Mouse (Mus musculus) heart, embryonic 15.5 days (tissue): ENCODE measurements around the gene Tmem72. TPM values are rescaled to one million over a fixed set of nuclear protein-coding genes. Genes with fewer than 3 reads are reported as not detected.

Experiments
- ATAC-seq: fragments of 200-750 bp; cut with Nextera tagmentation; replicated peaks from 2 replicates; pipeline ENCODE4 v1.8.0; 2017; ENCODE audit warnings: low read depth, moderate TSS enrichment; ENCODE audit not compliant: insufficient number of reproducible peaks, insufficient read depth, low FRiP score
- H3K27ac ChIP-seq: fragments of 300-500 bp; sonication (generic); 2 replicates; pipeline ENCODE4 v1.5.1; 2015; ENCODE audit warnings: mild to moderate bottlenecking, inconsistent platforms
- H3K27me3 ChIP-seq: fragments of 300-500 bp; sonication (generic); 2 replicates; pipeline ENCODE4 v1.6.1; 2015; ENCODE audit warnings: inconsistent platforms
- H3K36me3 ChIP-seq: fragments of 300-500 bp; sonication (generic); 2 replicates; pipeline ENCODE4 v1.6.1; 2015; ENCODE audit warnings: mild to moderate bottlenecking, inconsistent platforms
- H3K4me1 ChIP-seq: fragments of 300-500 bp; sonication (generic); replicated peaks from 2 replicates; pipeline ENCODE4 v1.6.1; 2015; ENCODE audit warnings: inconsistent platforms
- H3K4me2 ChIP-seq: fragments of 300-500 bp; sonication (generic); 2 replicates; pipeline ENCODE4 v1.6.1; 2015; ENCODE audit warnings: inconsistent platforms, mild to moderate bottlenecking, moderate library complexity
- H3K4me3 ChIP-seq: fragments of 300-500 bp; sonication (generic); 2 replicates; pipeline ENCODE4 v1.5.1; 2015; ENCODE audit warnings: mild to moderate bottlenecking, inconsistent platforms
- H3K9ac ChIP-seq: fragments of 300-500 bp; sonication (generic); 2 replicates; pipeline ENCODE4 v1.6.1; 2015; ENCODE audit warnings: mild to moderate bottlenecking, inconsistent platforms
- H3K9me3 ChIP-seq: fragments of 300-500 bp; sonication (generic); replicated peaks from 2 replicates; pipeline ENCODE4 v1.6.1; 2016; ENCODE audit warnings: inconsistent platforms
- WGBS: fragments of 180-500 bp; shearing (Covaris S2); methylation state at CpG from one replicate; pipeline ENCODE4 v1.1.7; 2015; ENCODE audit warnings: mixed read lengths; 5-methylcytosine and 5-hydroxymethylcytosine counted together
- polyA plus RNA-seq: library from polyadenylated mRNA; unstranded; fragments of >200 nt; fragmentation: Nextera tagmentation; extraction: Ambion mirVana; gene quantifications from 2 replicates; pipeline ENCODE4 v1.2.1, GENCODE M21; 2015

The Tmem72 gene
- polyA plus RNA-seq, 1 experiment from 2014 or later, result 0.04 TPM

DNA sequence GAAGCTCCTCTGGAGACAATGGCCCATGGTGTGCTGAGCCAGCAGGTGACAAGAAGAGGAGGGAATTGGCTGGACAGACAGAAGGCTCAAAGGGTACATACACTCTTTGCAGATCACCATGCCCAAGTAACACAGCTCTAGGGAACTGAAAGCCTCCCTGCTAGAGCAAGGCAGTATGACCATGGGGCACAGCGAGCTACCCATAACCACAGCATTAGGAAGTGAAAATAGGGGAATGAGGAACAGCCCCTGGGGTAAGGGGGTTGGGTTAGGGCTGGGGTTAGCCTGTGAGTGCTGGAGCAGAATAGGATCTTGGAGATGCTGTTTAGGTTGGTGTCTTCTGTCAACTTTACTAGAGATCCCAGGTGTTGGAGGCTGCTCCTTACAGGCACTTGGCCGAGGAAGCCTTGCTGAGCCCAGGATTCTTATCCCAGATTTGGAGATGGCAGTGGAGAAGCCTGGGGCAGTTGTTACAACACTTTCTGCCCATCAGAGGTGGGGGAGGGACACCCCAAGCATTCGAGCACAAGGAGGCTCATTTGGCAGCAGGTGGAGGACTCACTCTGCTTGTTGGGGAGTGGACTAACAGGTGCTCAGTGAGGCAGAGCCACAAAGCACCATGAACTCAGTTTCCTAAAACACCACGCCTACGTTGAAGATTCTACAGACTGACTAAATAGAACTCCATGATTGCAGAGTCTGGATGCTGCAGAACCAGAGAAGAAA lies 37.0 kb downstream of the Tmem72 start:
- H3K27me3 ChIP-seq, result no peaks in the 10 kb centered on the region
- ATAC-seq, result no peak
- no peak overlapping the region for H3K4me3 ChIP-seq
- peaks cover 19% of the 10 kb centered on the region for H3K4me1 ChIP-seq
- 30% methylated on average over 5 of the region's 5 CpGs for WGBS
- H3K4me2 ChIP-seq, result no peak overlapping the region
- H3K9me3 ChIP-seq, result no peaks in the 10 kb centered on the region
- no peaks in the 10 kb centered on the region for H3K36me3 ChIP-seq
- no peak overlapping the region for H3K27ac ChIP-seq
- H3K9ac ChIP-seq, result no peak overlapping the region

DNA sequence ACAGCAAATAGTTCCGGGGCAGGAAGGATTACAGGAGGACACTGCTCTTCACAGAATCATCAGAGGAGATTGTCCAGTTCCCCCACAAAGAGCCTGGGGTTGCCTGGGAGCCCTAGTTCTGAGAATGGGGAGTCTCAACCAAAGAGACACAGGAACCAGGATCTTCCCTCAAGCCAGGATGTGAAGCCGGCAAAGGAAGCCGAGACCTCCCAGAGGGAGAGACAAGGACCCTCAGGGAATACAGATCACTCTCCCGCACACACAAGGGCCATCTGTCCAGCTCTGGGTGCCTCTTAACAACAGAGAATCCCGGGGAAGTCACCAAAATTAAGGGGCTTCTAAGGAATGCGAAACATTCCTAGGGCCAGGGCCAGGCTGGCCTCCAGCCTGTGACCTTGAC lies 39.4 kb downstream of the Tmem72 start:
- Histone ChIP-seq H3K36me3 (no peaks in the 10 kb centered on the region), H3K27me3 (no peaks in the 10 kb centered on the region), H3K9ac (no peak overlapping the region), H3K4me1 (peaks cover 42% of the 10 kb centered on the region), H3K9me3 (no peaks in the 10 kb centered on the region), H3K4me3 (no peak overlapping the region), H3K27ac (no peak overlapping the region), H3K4me2 (no peak overlapping the region)
- WGBS, result 67% methylated on average over 6 of the region's 6 CpGs
- no peak for ATAC-seq

DNA sequence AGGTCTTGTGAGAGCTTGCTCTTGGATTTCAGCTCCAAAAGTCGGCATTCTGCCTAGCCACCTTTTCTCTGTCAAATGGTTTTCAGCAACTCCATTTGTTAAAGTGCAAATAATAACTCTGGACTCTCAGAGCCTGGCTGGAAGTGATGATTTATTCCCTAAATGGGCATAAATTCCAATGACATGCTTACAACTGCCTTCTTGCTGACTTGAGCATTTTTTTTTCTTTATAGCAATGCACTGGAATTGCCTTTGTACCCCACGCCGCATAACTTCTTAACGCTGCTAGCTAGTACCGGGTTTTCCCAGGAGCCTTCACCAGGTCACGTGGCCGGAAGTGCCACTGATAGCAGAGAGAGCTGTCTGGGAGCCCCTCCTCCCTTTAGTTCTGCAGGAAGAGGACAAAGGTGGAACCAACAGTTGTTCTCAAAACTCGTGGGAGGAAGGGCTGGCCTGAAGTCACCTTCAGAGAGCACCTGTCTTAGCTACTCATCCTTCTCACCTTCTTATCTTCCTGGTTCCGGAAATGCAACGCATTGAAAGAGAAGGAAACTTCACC lies 40.3 kb downstream of the Tmem72 start:
- no peaks in the 10 kb centered on the region for H3K27me3 ChIP-seq
- no peaks in the 10 kb centered on the region for H3K9me3 ChIP-seq
- H3K9ac ChIP-seq, result no peak overlapping the region
- H3K4me1 ChIP-seq, result peaks cover 49% of the 10 kb centered on the region
- no peak for ATAC-seq
- no peak overlapping the region for H3K27ac ChIP-seq
- 44% methylated on average over 10 of the region's 10 CpGs for WGBS
- H3K36me3 ChIP-seq, result no peaks in the 10 kb centered on the region
- H3K4me3 ChIP-seq, result no peak overlapping the region
- H3K4me2 ChIP-seq, result no peak overlapping the region; the same call in 1 of the 2 replicates

DNA sequence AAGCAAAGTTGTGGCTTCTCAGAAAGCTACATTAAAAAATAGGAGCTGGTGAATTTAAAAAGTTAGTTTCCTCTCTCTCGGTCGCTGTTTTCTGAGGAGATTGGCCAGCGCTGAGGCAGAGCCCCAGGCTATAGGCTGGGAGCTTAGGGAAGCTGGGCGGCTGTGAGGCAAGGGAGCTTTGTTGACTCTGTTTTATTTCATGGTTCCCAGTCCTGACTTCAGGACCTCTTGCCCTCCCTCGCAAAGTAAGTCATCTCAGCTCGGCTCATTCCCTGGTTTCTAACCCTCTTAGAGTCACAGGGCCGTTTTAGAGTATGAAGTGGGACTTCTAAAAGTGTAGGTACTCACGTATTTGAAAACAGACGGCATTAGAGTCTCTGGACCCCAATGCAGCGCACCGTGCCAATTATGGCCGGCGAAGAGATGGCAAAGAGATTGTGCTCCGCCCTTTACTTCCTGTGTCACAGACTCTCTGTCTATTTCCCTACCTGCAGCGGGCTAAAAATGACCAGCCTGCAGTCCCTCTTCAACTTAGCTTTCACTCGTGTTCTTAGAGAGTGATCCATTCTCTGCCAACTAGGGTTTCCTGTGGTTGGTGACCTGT lies 42.3 kb downstream of the Tmem72 start:
- Histone ChIP-seq H3K4me2 (peak overlapping the region; percentile 94), H3K9me3 (no peaks in the 10 kb centered on the region), H3K4me3 (peak overlapping the region; percentile 59), H3K27me3 (no peaks in the 10 kb centered on the region), H3K4me1 (peaks cover 55% of the 10 kb centered on the region), H3K9ac (peak overlapping the region; percentile 58), H3K36me3 (no peaks in the 10 kb centered on the region), H3K27ac (peak overlapping the region; percentile 78)
- no peak for ATAC-seq
- 24% methylated on average over 16 of the region's 16 CpGs for WGBS

DNA sequence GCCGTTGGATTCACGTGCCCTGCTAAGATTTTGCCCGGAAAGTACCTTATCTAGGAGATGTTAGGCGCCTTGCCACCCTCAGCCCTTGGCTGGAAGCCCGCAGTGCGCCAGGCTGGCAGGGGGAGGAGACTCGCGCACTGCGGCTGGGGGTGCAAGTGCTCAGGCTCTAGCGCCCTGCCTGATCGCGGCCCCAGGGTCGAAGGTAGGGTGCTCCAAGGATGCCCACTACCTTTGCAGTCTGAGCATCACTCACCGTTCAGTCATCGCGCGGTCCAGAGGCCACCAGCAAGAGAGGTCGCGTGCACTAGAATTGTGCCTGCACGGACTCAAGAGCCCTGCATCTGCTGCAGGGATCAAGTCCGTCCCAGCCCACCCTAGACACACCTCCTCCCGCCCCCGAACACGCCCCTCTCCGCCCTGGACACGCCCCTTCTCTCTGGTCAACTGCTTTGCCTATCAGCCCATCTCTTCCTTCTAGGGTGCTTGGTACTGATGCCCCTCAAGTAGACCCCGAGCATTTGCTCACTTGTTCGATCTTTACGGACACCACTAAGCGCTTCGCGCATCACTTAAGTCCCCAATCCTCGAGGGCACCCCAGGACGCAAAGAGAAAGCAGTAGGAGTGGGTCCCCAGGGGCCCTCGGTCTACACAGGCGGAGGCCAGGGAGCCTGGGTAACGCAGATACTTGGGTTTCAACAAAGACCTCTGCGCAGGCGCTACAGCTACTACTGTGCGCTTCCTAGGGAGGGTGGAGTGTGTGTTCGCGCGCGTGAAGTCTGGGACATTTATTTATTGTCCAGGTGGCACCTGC lies 43.0 kb downstream of the Tmem72 start, which contains the start of gene Rassf4:
Rassf4 (minus strand) TSS at position 482 of the 812 bp plus-strand sequence.
- H3K4me1 ChIP-seq, result peaks cover 55% of the 10 kb centered on the region
- peak; percentile 83 for ATAC-seq
- WGBS, result under 1% methylated on average over 44 of the region's 44 CpGs

DNA sequence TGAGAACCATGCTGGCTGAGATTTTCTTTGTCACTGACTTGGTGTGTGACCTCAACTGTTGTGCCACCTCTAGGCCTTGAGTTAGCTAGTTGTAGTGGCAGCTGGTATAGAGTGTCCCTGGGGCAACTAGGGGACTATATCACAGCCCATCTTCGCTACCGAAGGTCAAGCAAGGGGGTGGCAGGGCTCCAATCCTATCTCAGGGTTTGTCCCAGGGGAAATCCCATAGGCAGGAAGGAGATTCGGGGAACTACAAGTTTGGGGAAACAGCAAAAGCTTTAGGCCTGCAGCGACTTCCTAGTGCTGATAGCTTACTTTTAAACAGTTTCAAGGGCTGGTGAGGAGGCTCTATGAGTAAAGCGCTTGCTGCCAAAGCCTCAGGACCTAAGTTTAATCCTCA lies 44.4 kb downstream of the Tmem72 start:
- no peak overlapping the region for H3K9ac ChIP-seq
- no peak for ATAC-seq
- no peak overlapping the region for H3K27ac ChIP-seq
- no peak overlapping the region for H3K4me3 ChIP-seq
- 61% methylated on average over 5 of the region's 5 CpGs for WGBS
- H3K9me3 ChIP-seq, result no peaks in the 10 kb centered on the region
- peaks cover 55% of the 10 kb centered on the region for H3K4me1 ChIP-seq
- H3K36me3 ChIP-seq, result no peaks in the 10 kb centered on the region
- H3K27me3 ChIP-seq, result no peaks in the 10 kb centered on the region
- peak overlapping the region; percentile 94; the same call in 1 of the 2 replicates for H3K4me2 ChIP-seq

More for the DNA sequence above, 43.0 kb downstream of the Tmem72 start, which contains the start of gene Rassf4:
- H3K9ac ChIP-seq, result peak within 1 kb of the TSS; percentile 58
- H3K27me3 ChIP-seq, result no peaks in the 10 kb centered on the region
- peak within 1 kb of the TSS; percentile 78 for H3K27ac ChIP-seq
- H3K36me3 ChIP-seq, result no peaks in the 10 kb centered on the region
- peak within 1 kb of the TSS; percentile 94 for H3K4me2 ChIP-seq
- H3K4me3 ChIP-seq, result peak within 1 kb of the TSS; percentile 59
- H3K9me3 ChIP-seq, result no peaks in the 10 kb centered on the region

DNA sequence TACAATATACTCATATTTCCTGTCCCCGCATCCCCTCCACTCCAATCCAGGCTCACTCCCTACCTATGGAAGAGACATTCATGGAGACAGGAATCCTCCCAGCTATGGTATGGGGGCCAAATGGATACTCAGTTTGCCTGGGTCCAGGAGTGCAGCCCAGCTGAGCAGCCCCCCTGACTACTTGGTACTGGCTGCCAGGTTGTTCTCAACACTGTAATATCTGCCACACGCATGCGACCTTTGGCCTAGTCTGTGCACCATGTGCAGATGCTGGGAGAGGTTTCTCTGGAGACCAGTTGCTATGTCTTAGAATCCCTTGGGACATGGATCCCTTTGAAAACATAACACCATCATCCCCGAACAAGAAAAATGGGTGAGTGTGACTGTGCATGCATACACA lies 44.9 kb downstream of the Tmem72 start:
- Histone ChIP-seq H3K4me3 (no peak overlapping the region), H3K4me2 (no peak overlapping the region), H3K9me3 (no peaks in the 10 kb centered on the region), H3K27me3 (no peaks in the 10 kb centered on the region), H3K9ac (no peak overlapping the region), H3K36me3 (no peaks in the 10 kb centered on the region), H3K4me1 (peaks cover 54% of the 10 kb centered on the region), H3K27ac (no peak overlapping the region)
- WGBS, result 85% methylated on average over 4 of the region's 4 CpGs
- no peak for ATAC-seq

DNA sequence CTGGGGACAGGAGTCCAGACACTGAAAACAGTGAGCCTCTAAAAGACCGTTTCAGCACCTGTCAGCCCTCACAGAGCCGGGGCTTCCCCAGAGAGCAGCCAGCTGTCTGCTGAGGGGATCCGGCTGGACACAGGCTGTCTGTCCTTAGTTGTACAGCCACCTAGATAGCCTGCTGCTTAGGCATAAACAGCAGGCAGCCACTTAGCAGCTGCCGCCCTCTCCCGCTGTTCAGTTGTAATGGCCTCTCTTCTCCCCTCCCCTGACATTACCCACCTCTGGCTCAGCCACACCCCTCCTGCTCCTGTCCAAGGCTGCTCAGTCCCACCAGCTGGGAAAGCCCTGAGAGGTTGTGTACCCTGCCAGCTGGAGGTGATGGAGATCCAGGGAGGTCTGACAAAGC lies 45.7 kb downstream of the Tmem72 start:
- H3K4me1 ChIP-seq, result peaks cover 47% of the 10 kb centered on the region
- ATAC-seq, result no peak
- no peak overlapping the region for H3K4me3 ChIP-seq
- H3K27me3 ChIP-seq, result no peaks in the 10 kb centered on the region
- WGBS, result 17% methylated on average over 5 of the region's 5 CpGs
- H3K27ac ChIP-seq, result no peak overlapping the region
- no peak overlapping the region for H3K4me2 ChIP-seq
- no peak overlapping the region for H3K9ac ChIP-seq
- H3K36me3 ChIP-seq, result no peaks in the 10 kb centered on the region
- no peaks in the 10 kb centered on the region for H3K9me3 ChIP-seq

DNA sequence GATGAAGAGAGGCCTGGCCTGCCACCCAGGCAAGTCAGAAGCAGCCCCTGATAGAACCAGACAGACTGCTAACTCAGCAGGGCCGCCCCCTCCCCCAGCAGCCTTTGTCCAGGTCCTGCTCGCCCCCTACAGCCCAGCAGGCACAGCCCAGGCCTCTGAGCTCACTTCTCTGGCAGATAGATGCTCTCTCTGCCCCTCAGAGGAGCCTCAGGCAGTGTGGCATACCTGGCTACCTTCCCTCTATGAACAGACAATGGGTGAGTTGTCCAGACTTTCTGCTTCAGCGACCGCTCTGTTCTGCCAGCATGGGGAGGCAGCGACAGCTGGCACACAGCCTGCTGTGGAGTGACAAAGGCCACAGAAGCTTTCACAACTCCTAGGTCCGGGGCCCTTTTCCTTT lies 46.6 kb downstream of the Tmem72 start:
- ATAC-seq, result no peak
- no peak overlapping the region for H3K27ac ChIP-seq
- H3K4me3 ChIP-seq, result no peak overlapping the region
- no peak overlapping the region for H3K4me2 ChIP-seq
- peaks cover 53% of the 10 kb centered on the region for H3K4me1 ChIP-seq
- H3K9ac ChIP-seq, result no peak overlapping the region
- no peaks in the 10 kb centered on the region for H3K9me3 ChIP-seq
- no peaks in the 10 kb centered on the region for H3K27me3 ChIP-seq
- 54% methylated on average over 6 of the region's 6 CpGs for whole genome bisulfite sequencing
- H3K36me3 ChIP-seq, result no peaks in the 10 kb centered on the region

DNA sequence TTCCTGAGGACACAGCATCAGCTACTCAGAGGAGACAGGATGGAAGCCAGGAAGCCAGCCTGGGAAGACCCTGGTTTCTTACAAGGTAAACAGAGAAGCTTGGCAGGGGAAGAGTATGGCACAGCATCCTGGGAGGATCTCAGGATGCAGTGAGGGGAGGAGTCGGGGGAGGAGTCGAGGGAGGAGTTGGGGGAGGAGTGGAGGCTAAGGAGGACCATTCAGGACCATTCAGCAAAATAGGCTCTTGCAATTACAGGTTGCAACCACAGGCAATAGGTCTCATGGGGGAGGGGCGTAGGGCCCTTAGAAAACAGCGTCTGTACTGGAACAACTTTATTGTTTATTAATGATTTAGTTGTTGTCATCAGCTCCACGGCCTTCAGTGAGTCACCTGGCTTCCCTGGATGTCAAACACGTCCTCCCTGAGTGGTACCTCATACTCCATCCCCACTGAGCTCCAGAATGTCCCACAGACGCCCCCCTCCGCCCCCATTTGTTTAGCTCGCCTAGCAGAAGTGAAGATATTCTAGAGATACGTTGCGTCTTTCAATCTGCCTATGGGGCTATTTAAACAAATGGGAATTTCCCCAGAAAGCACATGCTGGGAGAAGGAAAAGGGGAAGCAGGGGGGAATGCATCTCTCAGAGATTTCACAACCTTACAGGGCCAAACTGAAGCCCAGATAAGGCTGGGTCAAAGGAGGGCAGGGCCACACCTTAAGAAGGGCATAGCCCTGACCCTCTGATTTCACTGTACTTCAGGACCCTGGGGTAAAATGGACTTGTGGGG lies 47.8 kb downstream of the Tmem72 start:
- no peak overlapping the region for H3K27ac ChIP-seq
- no peak for ATAC-seq
- H3K36me3 ChIP-seq, result no peaks in the 10 kb centered on the region
- no peaks in the 10 kb centered on the region for H3K9me3 ChIP-seq
- no peak overlapping the region for H3K4me3 ChIP-seq
- WGBS, result 45% methylated on average over 11 of the region's 11 CpGs
- H3K4me2 ChIP-seq, result no peak overlapping the region
- H3K4me1 ChIP-seq, result peaks cover 51% of the 10 kb centered on the region
- no peak overlapping the region for H3K9ac ChIP-seq
- H3K27me3 ChIP-seq, result no peaks in the 10 kb centered on the region
